Mouse (Mus musculus) cortical plate, adult 2 months (tissue): ENCODE measurements at regions not wholly inside any gene's neighbourhood (a gene's known extent, or its start where the extent isn't known, plus 50 kb on each side); places are given as distances from the start of the nearest gene placed in this dataset.

Source experiments
- CTCF ChIP-seq: fragments of 200-500 bp; IDR thresholded peaks from 2 replicates; pipeline ENCODE4 v1.5.1; 2011; ENCODE audit warnings: mild to moderate bottlenecking, control low read depth, low read length; ENCODE audit not compliant: insufficient read depth; ENCODE audit errors: extremely low read depth
- POLR2A ChIP-seq: fragments of 200-500 bp; IDR thresholded peaks from 2 replicates; pipeline ENCODE4 v1.6.1; 2011; ENCODE audit warnings: mild to moderate bottlenecking, low read length, control low read depth; ENCODE audit not compliant: insufficient read depth; ENCODE audit errors: extremely low read depth

GRCm38 (mm10) chr13:83730155-83730712 lies 226.4 kb downstream of the Mef2c start:
- no peak for TF ChIP-seq CTCF
- no peak for TF ChIP-seq POLR2A
